Mouse (Mus musculus) hindbrain, embryonic 10.5 days (tissue): ENCODE measurements around the gene Krba1. TPM values are rescaled to one million over a fixed set of nuclear protein-coding genes. Genes with fewer than 3 reads are reported as not detected.

Experiments
- polyA plus RNA-seq: library from polyadenylated mRNA; unstranded; fragments of >200 nt; fragmentation: Nextera tagmentation; extraction: Ambion mirVana; gene quantifications from 2 replicates; pipeline ENCODE4 v1.2.1, GENCODE M21; 2016

Gene Krba1
- polyA plus RNA-seq, 1 experiment from 2014 or later = 28.1 TPM

Other genes with a start within 250 kb of the Krba1 start
- gene Zfp467, start 50.2 kb downstream of the Krba1 start, polyA plus RNA-seq = 12.4 and 16.2 TPM in 2 replicates
- gene Sspo, start 52.6 kb downstream of the Krba1 start, polyA plus RNA-seq = 0.50 and 0.64 TPM in 2 replicates
- gene Atp6v0e2, start 142.0 kb downstream of the Krba1 start, polyA plus RNA-seq = 45.7 and 62.2 TPM in 2 replicates
- 16.9 and 25.2 TPM in 2 replicates for gene Lrrc61, start 159.2 kb downstream of the Krba1 start, polyA plus RNA-seq
- 0.42 and 1.9 TPM in 2 replicates for gene Rarres2, start 177.2 kb downstream of the Krba1 start, polyA plus RNA-seq
- gene Gm45021, start 194.0 kb downstream of the Krba1 start, polyA plus RNA-seq = not detected in 2 replicates
- gene Repin1, start 198.3 kb downstream of the Krba1 start, polyA plus RNA-seq = 55.9 and 57.2 TPM in 2 replicates
- 1.2 TPM in 1 of 2 replicates, not detected in the other for gene Gm44965, start 198.4 kb downstream of the Krba1 start, polyA plus RNA-seq
- gene Zfp775, start 206.5 kb downstream of the Krba1 start, polyA plus RNA-seq = 10.5 and 12.5 TPM in 2 replicates
- gene AI854703, start 231.2 kb downstream of the Krba1 start, polyA plus RNA-seq = 0.96 and 1.3 TPM in 2 replicates